Mouse (Mus musculus): Measurements from ENCODE around the gene Slc15a1. TPM values are rescaled to one million over a fixed set of nuclear protein-coding genes. Genes with fewer than 3 reads are reported as not detected.
A peak's percentile ranks its signal among the peaks of the same experiment; 100 is the strongest.

The Slc15a1 gene
- polyA plus RNA-seq, 2 experiments = not detected

DNA sequence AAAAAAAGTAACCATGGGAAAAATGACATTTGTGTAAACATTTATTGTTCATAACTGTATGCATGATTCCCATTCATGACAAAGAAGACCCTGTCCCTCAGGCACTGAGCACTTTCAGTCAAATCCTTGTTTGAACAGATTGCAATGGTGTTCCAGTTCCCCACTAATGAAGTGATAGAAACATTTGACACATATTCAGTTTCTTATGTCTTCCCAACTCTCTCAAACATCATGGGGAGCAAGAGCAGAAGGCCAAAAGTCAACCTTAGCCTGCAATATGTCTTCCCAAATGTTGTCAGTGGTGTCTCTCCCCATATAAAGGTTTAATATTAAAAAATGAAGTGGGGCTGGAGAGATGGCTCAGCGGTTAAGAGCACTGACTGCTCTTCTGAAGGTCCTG, 19.3 kb downstream of the Slc15a1 start:
- Histone ChIP-seq H3K4me3 (ENCODE audit: insufficient read depth in 1 of 2, low read depth in 2 of 2, low read length in 2 of 2) (no peak overlapping the region), H3K36me3 (replicated peaks; ENCODE audit: control insufficient read depth, insufficient read depth, low read depth) (no peaks in the 10 kb centered on the region), H3K4me2 (ENCODE audit: low read depth) (no peak overlapping the region), H3K4me1 (replicated peaks; ENCODE audit: control insufficient read depth in 2 of 2, insufficient read depth in 2 of 2, low read length in 1 of 2) (no peaks in the 10 kb centered on the region), H3K9ac (replicated peaks) (no peak overlapping the region), H3K27me3 (ENCODE audit: control insufficient read depth, insufficient read depth, low read length) (no peaks in the 10 kb centered on the region; the same call in 1 of the 2 replicates), H3K9me3 (ENCODE audit: control insufficient read depth, low read length) (no peaks in the 10 kb centered on the region; the same call in 1 of the 2 replicates), H3K27ac (no peak overlapping the region)
- ATAC-seq (ENCODE audit: insufficient read depth) (no peak), DNase-seq (ENCODE audit: low read depth in 3 of 3, low spot score in 3 of 3) (no peak)
- TF ChIP-seq CTCF (IDR thresholded peaks at IDR 0.05; ENCODE audit: low read depth) = no peak
- TF ChIP-seq EP300 (IDR thresholded peaks at IDR 0.05; ENCODE audit: low read depth) = no peak
- 56% methylated on average over 1 of the region's 1 CpGs for WGBS (ENCODE audit: insufficient replicate concordance)

DNA sequence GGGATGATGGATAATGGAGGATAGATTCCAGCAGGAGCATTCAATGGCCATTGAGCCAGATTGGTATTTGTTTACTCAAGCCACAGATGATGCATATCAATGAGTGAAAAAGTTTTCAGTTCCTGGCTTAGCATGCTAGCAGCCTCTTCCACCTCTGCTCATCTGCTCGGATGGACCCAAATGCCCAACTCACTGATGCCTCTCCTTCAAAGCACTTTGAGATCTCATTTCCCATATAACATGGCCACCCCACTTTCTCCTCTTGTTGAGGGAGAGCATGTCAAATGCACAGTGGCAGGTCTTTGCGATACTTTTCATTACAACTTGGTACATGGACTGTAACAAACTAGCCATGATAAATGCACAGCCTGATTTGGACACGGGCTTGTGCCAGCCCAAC, 20.6 kb downstream of the Slc15a1 start:
- H3K27me3 ChIP-seq (ENCODE audit: control insufficient read depth, insufficient read depth, low read length) = no peaks in the 10 kb centered on the region
- no peak overlapping the region for H3K4me2 ChIP-seq (ENCODE audit: low read depth)
- 71% methylated on average over 3 of the region's 3 CpGs for WGBS (ENCODE audit: insufficient replicate concordance)
- no peaks in the 10 kb centered on the region; the same call in 1 of the 2 replicates for H3K9me3 ChIP-seq (ENCODE audit: control insufficient read depth, low read length)
- no peak for TF ChIP-seq EP300 (IDR thresholded peaks at IDR 0.05; ENCODE audit: low read depth)
- TF ChIP-seq CTCF (IDR thresholded peaks at IDR 0.05; ENCODE audit: low read depth) = no peak
- ATAC-seq (ENCODE audit: insufficient read depth) = no peak
- H3K9ac ChIP-seq (replicated peaks) = no peak overlapping the region
- H3K27ac ChIP-seq = no peak overlapping the region
- H3K4me1 ChIP-seq (replicated peaks; ENCODE audit: control insufficient read depth in 2 of 2, insufficient read depth in 2 of 2, low read length in 1 of 2) = no peaks in the 10 kb centered on the region
- peak in 1 of 3 experiments; percentile 19 for DNase-seq (ENCODE audit: low read depth in 3 of 3, low spot score in 3 of 3)
- no peak overlapping the region for H3K4me3 ChIP-seq (ENCODE audit: insufficient read depth in 1 of 2, low read depth in 2 of 2, low read length in 2 of 2)
- no peaks in the 10 kb centered on the region for H3K36me3 ChIP-seq (replicated peaks; ENCODE audit: control insufficient read depth, insufficient read depth, low read depth)

DNA sequence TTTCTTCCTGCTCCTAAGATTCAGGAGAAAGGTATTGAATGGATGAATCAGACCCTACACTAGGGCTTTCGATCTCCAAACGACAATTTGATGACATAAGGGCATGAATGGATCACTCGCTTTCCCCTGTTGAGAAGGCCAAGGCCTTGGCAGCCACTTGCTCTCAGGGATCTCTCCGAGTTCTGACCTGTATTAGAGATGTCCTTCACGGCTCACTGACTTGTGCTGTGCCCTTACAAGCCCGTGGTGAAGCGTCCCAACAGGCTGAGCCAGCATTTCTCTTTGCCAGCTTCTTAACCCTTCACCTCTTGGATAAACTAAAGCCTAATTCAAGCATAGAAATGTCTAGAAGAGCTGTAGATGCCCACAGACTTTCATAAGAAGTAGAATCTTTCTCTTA, 22.9 kb downstream of the Slc15a1 start:
- no peaks in the 10 kb centered on the region for H3K36me3 ChIP-seq (replicated peaks; ENCODE audit: control insufficient read depth, insufficient read depth, low read depth)
- H3K4me1 ChIP-seq (replicated peaks; ENCODE audit: control insufficient read depth in 2 of 2, insufficient read depth in 2 of 2, low read length in 1 of 2) = no peaks in the 10 kb centered on the region
- TF ChIP-seq EP300 (IDR thresholded peaks at IDR 0.05; ENCODE audit: low read depth) (no peak), CTCF (IDR thresholded peaks at IDR 0.05; ENCODE audit: low read depth) (no peak)
- H3K9me3 ChIP-seq (ENCODE audit: control insufficient read depth, low read length) = no peaks in the 10 kb centered on the region; the same call in 1 of the 2 replicates
- ATAC-seq (ENCODE audit: insufficient read depth) = no peak
- DNase-seq (ENCODE audit: low read depth in 3 of 3, low spot score in 3 of 3) = no peak
- no peak overlapping the region for H3K4me2 ChIP-seq (ENCODE audit: low read depth)
- H3K9ac ChIP-seq (replicated peaks) = no peak overlapping the region
- H3K27me3 ChIP-seq (ENCODE audit: control insufficient read depth, insufficient read depth, low read length) = no peaks in the 10 kb centered on the region
- no peak overlapping the region for H3K4me3 ChIP-seq (ENCODE audit: insufficient read depth in 1 of 2, low read depth in 2 of 2, low read length in 2 of 2)
- H3K27ac ChIP-seq = no peak overlapping the region
- WGBS (ENCODE audit: insufficient replicate concordance) = 64% methylated on average over 7 of the region's 7 CpGs

DNA sequence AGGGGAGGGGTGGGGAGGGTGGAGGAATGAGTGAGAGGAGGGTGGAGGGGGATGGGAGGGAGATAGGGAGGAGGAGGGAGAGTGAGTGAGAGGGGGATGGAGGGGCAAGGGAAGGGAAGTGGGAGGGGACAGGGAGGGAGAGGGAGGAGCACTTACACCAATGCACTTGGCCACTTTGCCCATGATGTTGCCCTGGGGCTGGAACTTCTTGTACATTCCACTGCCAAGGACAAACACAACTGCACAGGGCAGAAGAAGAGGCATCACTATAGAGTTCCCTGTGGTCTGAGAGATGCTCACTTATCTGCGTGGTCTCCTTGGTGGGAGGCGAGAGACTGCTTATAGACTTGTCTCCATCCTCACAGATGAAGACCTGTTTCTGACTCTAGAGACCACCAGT, 23.5 kb downstream of the Slc15a1 start:
- Histone ChIP-seq H3K9ac (replicated peaks) (no peak overlapping the region), H3K27ac (no peak overlapping the region), H3K4me1 (replicated peaks; ENCODE audit: control insufficient read depth in 2 of 2, insufficient read depth in 2 of 2, low read length in 1 of 2) (no peaks in the 10 kb centered on the region), H3K36me3 (replicated peaks; ENCODE audit: control insufficient read depth, insufficient read depth, low read depth) (no peaks in the 10 kb centered on the region), H3K9me3 (ENCODE audit: control insufficient read depth, low read length) (no peaks in the 10 kb centered on the region; the same call in 1 of the 2 replicates), H3K4me3 (ENCODE audit: insufficient read depth in 1 of 2, low read depth in 2 of 2, low read length in 2 of 2) (no peak overlapping the region), H3K4me2 (ENCODE audit: low read depth) (no peak overlapping the region), H3K27me3 (ENCODE audit: control insufficient read depth, insufficient read depth, low read length) (no peaks in the 10 kb centered on the region)
- no peak for DNase-seq (ENCODE audit: low read depth in 3 of 3, low spot score in 3 of 3)
- WGBS (ENCODE audit: insufficient replicate concordance) = 74% methylated on average over 2 of the region's 2 CpGs
- no peak for TF ChIP-seq EP300 (IDR thresholded peaks at IDR 0.05; ENCODE audit: low read depth)
- no peak for TF ChIP-seq CTCF (IDR thresholded peaks at IDR 0.05; ENCODE audit: low read depth)
- no peak for ATAC-seq (ENCODE audit: insufficient read depth)

DNA sequence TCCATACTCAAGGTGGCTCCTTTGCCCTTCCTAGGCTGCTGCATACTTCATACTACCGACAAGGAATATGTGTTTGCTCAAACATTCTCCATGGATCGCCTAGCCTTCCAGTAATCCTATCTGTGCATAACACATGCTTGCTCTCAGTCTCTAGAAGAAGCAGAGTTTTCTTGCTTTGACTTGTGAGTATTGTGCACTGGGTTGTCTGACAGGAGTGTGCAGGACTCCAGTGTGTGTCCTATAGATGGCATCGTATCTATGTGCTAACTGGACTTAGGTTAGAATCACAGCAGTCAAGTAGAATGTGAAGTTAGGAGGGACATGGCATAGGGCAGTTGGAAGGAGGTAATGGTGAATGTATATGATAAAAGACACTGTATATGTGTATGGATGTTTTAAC, 26.0 kb downstream of the Slc15a1 start:
- Histone ChIP-seq H3K9me3 (ENCODE audit: control insufficient read depth, low read length) (no peaks in the 10 kb centered on the region; the same call in 1 of the 2 replicates), H3K4me1 (replicated peaks; ENCODE audit: control insufficient read depth in 2 of 2, insufficient read depth in 2 of 2, low read length in 1 of 2) (no peaks in the 10 kb centered on the region), H3K27ac (no peak overlapping the region), H3K36me3 (replicated peaks; ENCODE audit: control insufficient read depth, insufficient read depth, low read depth) (no peaks in the 10 kb centered on the region), H3K4me2 (ENCODE audit: low read depth) (no peak overlapping the region), H3K27me3 (ENCODE audit: control insufficient read depth, insufficient read depth, low read length) (no peaks in the 10 kb centered on the region), H3K4me3 (ENCODE audit: insufficient read depth in 1 of 2, low read depth in 2 of 2, low read length in 2 of 2) (no peak overlapping the region), H3K9ac (replicated peaks) (no peak overlapping the region)
- WGBS (ENCODE audit: insufficient replicate concordance) = 60% methylated on average over 3 of the region's 3 CpGs
- no peak for DNase-seq (ENCODE audit: low read depth in 3 of 3, low spot score in 3 of 3)
- no peak for TF ChIP-seq EP300 (IDR thresholded peaks at IDR 0.05; ENCODE audit: low read depth)
- no peak for TF ChIP-seq CTCF (IDR thresholded peaks at IDR 0.05; ENCODE audit: low read depth)
- no peak for ATAC-seq (ENCODE audit: insufficient read depth)
